Mouse (Mus musculus): Measurements from ENCODE around the gene Hamp2. TPM values are rescaled to one million over a fixed set of nuclear protein-coding genes. Genes with fewer than 3 reads are reported as not detected.

Hamp2 gene
- total RNA-seq (2023) = not detected

GRCm38 (mm10) chr7:30924581-30924980 lies at the start of gene Hamp2:
Gene Hamp2, minus strand, starts transcription at chr7:30924681.

GRCm38 (mm10) chr7:30973501-30974289 lies 49.2 kb upstream of the Hamp2 start, which contains the start of gene Fam187b:
Gene Fam187b, plus strand, starts transcription at chr7:30973790.

GRCm38 (mm10) chr7:30973251-30973500 lies 48.7 kb upstream of the Hamp2 start, which contains the start of gene Lsr:
Gene Lsr, minus strand, starts transcription at chr7:30973464.

GRCm38 (mm10) chr7:30956756-30957366 lies 32.4 kb upstream of the Hamp2 start, which contains the start of gene Usf2:
Gene Usf2, minus strand, starts transcription at chr7:30956803.

GRCm38 (mm10) chr7:30943909-30944635 lies 19.6 kb upstream of the Hamp2 start, which contains the start of gene Hamp:
Gene Hamp, minus strand, starts transcription at chr7:30944032.

GRCm38 (mm10) chr7:30914732-30915131 lies 9.7 kb downstream of the Hamp2 start, which contains the start of gene Mag:
Gene Mag, minus strand, starts transcription at chr7:30914873.

GRCm38 (mm10) chr7:30880176-30880575 lies 44.3 kb downstream of the Hamp2 start, which contains the start of gene Cd22:
Gene Cd22, minus strand, starts transcription at chr7:30880342.

Other genes with a start within 250 kb of the Hamp2 start
- gene 2200002J24Rik, start 225.8 kb downstream of the Hamp2 start, total RNA-seq (2023) = not detected
- gene Atp4a, start 212.5 kb downstream of the Hamp2 start, total RNA-seq (2023) = under 1 TPM in 1 of 2 experiments, not detected in 1; 0.99 TPM
- 10 to 100 TPM; 35.2 to 35.7 TPM for gene Tmem147, start 195.1 kb downstream of the Hamp2 start, total RNA-seq (2023)
- not detected for gene Gapdhs, start 181.0 kb downstream of the Hamp2 start, total RNA-seq (2023)
- 1 to 10 TPM; 1.3 to 2.7 TPM for gene Sbsn, start 173.2 kb downstream of the Hamp2 start, total RNA-seq (2023)
- 1 to 10 TPM; 2.8 to 4.5 TPM for gene Dmkn, start 160.9 kb downstream of the Hamp2 start, total RNA-seq (2023)
- gene Krtdap, start 136.8 kb downstream of the Hamp2 start, total RNA-seq (2023) = not detected
- gene Ffar2, start 100.9 kb downstream of the Hamp2 start, total RNA-seq (2023) = 10 to 100 TPM; 41.2 to 51.1 TPM
- not detected for gene Ffar3, start 68.5 kb downstream of the Hamp2 start, total RNA-seq (2023)
- not detected for gene Ffar1, start 63.1 kb downstream of the Hamp2 start, total RNA-seq (2023)
- gene Cd22, start 44.3 kb downstream of the Hamp2 start, total RNA-seq (2023) = 1 to 10 TPM; 2.2 to 3.4 TPM
- 1 to 10 TPM; 1.3 to 1.6 TPM for gene Mag, start 9.8 kb downstream of the Hamp2 start, total RNA-seq (2023)
- not detected for gene Hamp, start 19.4 kb upstream of the Hamp2 start, total RNA-seq (2023)
- gene Usf2, start 32.1 kb upstream of the Hamp2 start, total RNA-seq (2023) = 100 to 1,000 TPM; 119 to 124 TPM
- gene Lsr, start 48.8 kb upstream of the Hamp2 start, total RNA-seq (2023) = 1 to 10 TPM; 2.5 to 3.2 TPM
- under 1 TPM; 0.46 to 0.72 TPM for gene Fam187b, start 49.1 kb upstream of the Hamp2 start, total RNA-seq (2023)
- 100 to 1,000 TPM; 644 to 721 TPM for gene Fxyd5, start 117.8 kb upstream of the Hamp2 start, total RNA-seq (2023)
- gene Fxyd7, start 126.8 kb upstream of the Hamp2 start, total RNA-seq (2023) = not detected
- not detected for gene Fxyd1, start 132.5 kb upstream of the Hamp2 start, total RNA-seq (2023)
- gene Lgi4, start 134.7 kb upstream of the Hamp2 start, total RNA-seq (2023) = not detected
- not detected for gene Fxyd3, start 152.0 kb upstream of the Hamp2 start, total RNA-seq (2023)
- gene Hpn, start 190.6 kb upstream of the Hamp2 start, total RNA-seq (2023) = 1 to 10 TPM; 2.6 to 3.3 TPM
- gene Scn1b, start 202.3 kb upstream of the Hamp2 start, total RNA-seq (2023) = 1 to 10 TPM; 4.1 to 5.5 TPM
- gene Gramd1a, start 231.2 kb upstream of the Hamp2 start, total RNA-seq (2023) = 100 to 1,000 TPM in 1 of 2 experiments, 10 to 100 TPM in 1; 91.2 to 105 TPM